Mouse (Mus musculus) gastrocnemius, adult 8-10 months (tissue): ENCODE results near the gene Phf11b. TPM values are rescaled to one million over a fixed set of nuclear protein-coding genes. Genes with fewer than 3 reads are reported as not detected.
A peak's percentile ranks its signal among the peaks of the same experiment; 100 is the strongest.
"Not testable (repeated sequence)": the region's sequence is repeated elsewhere in the genome, so short reads cannot be mapped to it uniquely, and the experiment has no call there.

Experiments
- DNase-seq, 2 experiments: peaks; one replicate each; pipeline ENCODE4 v3.0.0; 2022; ENCODE audit warnings: low spot score in 2 of 2
- total RNA-seq, 4 experiments: library from RNA; stranded (reverse); gene quantifications; 2 replicates each; pipeline ENCODE4 v1.2.4; 2022

Gene Phf11b
- total RNA-seq, result not detected

- not testable (repeated sequence) for DNase-seq
Observed at GRCm38 (mm10) chr14:59341189-59341588, at the start of gene Phf11b. Gene Phf11b, minus strand, starts transcription at chr14:59341351.

- DNase-seq, result not testable (repeated sequence)
Observed at GRCm38 (mm10) chr14:59390181-59390580, 49.0 kb upstream of the Phf11b start.

- DNase-seq, result no peak
Observed at GRCm38 (mm10) chr14:59389532-59389931, 48.4 kb upstream of the Phf11b start.

- no peak for DNase-seq
Observed at GRCm38 (mm10) chr14:59370348-59371068, 29.4 kb upstream of the Phf11b start.

GRCm38 (mm10) chr14:59366386-59367105 is 25.4 kb upstream of the Phf11b start:
- DNase-seq, result no peak

- DNase-seq, result peak; percentile 6 to 16
Observed at GRCm38 (mm10) chr14:59365244-59365644, 24.1 kb upstream of the Phf11b start, which contains the start of gene Phf11d. Gene Phf11d, minus strand, starts transcription at chr14:59365470.

- no peak for DNase-seq
Observed at GRCm38 (mm10) chr14:59339541-59339940, 1.6 kb downstream of the Phf11b start.

GRCm38 (mm10) chr14:59336056-59336455 is 5.1 kb downstream of the Phf11b start:
- not testable (repeated sequence) for DNase-seq

GRCm38 (mm10) chr14:59330499-59330898 is 10.7 kb downstream of the Phf11b start:
- DNase-seq, result not testable (repeated sequence)

GRCm38 (mm10) chr14:59319970-59320369 is 21.2 kb downstream of the Phf11b start:
- not testable (repeated sequence) for DNase-seq

- not testable (repeated sequence) for DNase-seq
Observed at GRCm38 (mm10) chr14:59319036-59319435, 22.1 kb downstream of the Phf11b start.

- not testable (repeated sequence) for DNase-seq
Observed at GRCm38 (mm10) chr14:59297391-59297790, 43.8 kb downstream of the Phf11b start, which contains the start of gene Phf11a. Gene Phf11a, minus strand, starts transcription at chr14:59297522.

GRCm38 (mm10) chr14:59291769-59292168 is 49.4 kb downstream of the Phf11b start:
- DNase-seq, result not testable (repeated sequence)

GRCm38 (mm10) chr14:59274961-59275360 is 66.2 kb downstream of the Phf11b start:
- not testable (repeated sequence) for DNase-seq

Other genes with a start within 250 kb of the Phf11b start
- gene 1700129C05Rik, start 198.5 kb downstream of the Phf11b start, total RNA-seq, result not detected
- not detected for gene Gm5142, start 162.6 kb downstream of the Phf11b start, total RNA-seq
- gene Rcbtb1, start 140.1 kb downstream of the Phf11b start, total RNA-seq, result 10 to 100 TPM; 11.0 to 14.5 (median 13.9) TPM
- not detected for gene Gm6904, start 81.1 kb downstream of the Phf11b start, total RNA-seq
- not detected for gene Phf11a, start 43.8 kb downstream of the Phf11b start, total RNA-seq
- gene Phf11d, start 24.1 kb upstream of the Phf11b start, total RNA-seq, result 1 to 10 TPM in 2 of 4 experiments, under 1 TPM in 2; 0.56 to 2.3 (median 1.1) TPM
- under 1 TPM in 3 of 4 experiments, not detected in 1; 0.15 to 0.36 (median 0.36) TPM for gene Phf11c, start 54.0 kb upstream of the Phf11b start, total RNA-seq
- 1 to 10 TPM; 2.8 to 5.3 (median 4.4) TPM for gene Setdb2, start 99.5 kb upstream of the Phf11b start, total RNA-seq
- gene Cab39l, start 99.6 kb upstream of the Phf11b start, total RNA-seq, result 10 to 100 TPM; 20.9 to 26.5 (median 22.3) TPM